Mouse (Mus musculus): ENCODE measurements around the gene Vps72. TPM values are rescaled to one million over a fixed set of nuclear protein-coding genes. Genes with fewer than 3 reads are reported as not detected.
A peak's percentile ranks its signal among the peaks of the same experiment; 100 is the strongest.
"Not testable (repeated sequence)": the region's sequence is repeated elsewhere in the genome, so short reads cannot be mapped to it uniquely, and the experiment has no call there.

The Vps72 gene
- polyA plus RNA-seq, 1 experiment from 2014 or later = 39.2 TPM

DNA sequence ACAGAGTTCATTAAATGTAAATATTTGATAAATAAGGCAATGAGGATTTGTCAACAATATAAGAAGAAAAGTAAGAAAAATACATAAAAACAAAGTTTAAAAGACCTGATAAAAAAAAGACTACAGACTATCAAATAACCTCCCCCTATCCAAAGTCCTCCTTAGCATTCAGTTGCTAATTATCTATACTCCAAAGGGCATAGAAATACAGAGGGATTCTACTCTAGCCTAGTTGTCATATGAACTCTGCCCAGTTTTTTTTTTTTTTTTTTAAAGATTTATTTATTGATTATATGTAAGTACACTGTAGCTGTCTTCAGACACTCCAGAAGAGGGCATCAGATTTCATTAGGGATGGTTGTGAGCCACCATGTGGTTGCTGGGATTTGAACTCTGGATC lies 3.5 kb upstream of the Vps72 start:
- H3K27ac ChIP-seq; ATAC-seq (ENCODE audit: low read depth); DNase-seq; H3K27me3 ChIP-seq; H3K9me3 ChIP-seq (replicated peaks): not testable (repeated sequence)
- Histone ChIP-seq H3K36me3 (peaks cover 10% of the 10 kb centered on the region; the same call in 1 of the 2 replicates), H3K9ac (0 out of 2 replicates have a peak overlapping the region, but pooled peaks have one; percentile 56), H3K4me3 (replicated peaks) (peak overlapping the region; percentile 93), H3K4me2 (peak overlapping the region; percentile 68), H3K4me1 (replicated peaks) (peaks cover 59% of the 10 kb centered on the region)

DNA sequence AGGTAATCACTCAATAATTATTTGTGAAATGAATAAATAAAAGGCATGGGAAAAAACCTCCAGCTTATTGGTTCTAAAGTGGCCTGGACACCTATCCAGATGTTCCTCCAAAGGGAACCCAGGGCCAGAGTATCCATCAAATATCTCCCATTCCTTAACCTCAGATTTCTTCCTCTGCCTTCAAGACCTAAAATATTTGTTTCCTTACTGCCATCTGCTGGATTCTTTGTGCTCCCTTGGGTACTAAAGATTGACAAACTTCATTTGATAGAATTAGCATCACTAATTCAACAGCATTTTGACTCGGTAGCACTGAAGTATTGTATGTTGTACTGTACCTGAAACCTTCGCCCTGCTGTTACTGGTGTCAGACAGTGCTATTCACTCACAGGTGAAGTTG lies 2.9 kb upstream of the Vps72 start:
- H3K9ac ChIP-seq = no peak overlapping the region; the same call in 1 of the 2 replicates
- no peaks in the 10 kb centered on the region for H3K9me3 ChIP-seq (replicated peaks)
- 0 out of 2 replicates have a peak overlapping the region, but pooled peaks have one; percentile 18 for H3K27ac ChIP-seq
- no peak overlapping the region for H3K4me3 ChIP-seq (replicated peaks)
- ATAC-seq (ENCODE audit: low read depth) = no peak
- DNase-seq = no peak
- WGBS (ENCODE audit: insufficient replicate concordance) = 54% methylated on average over 2 of the region's 2 CpGs
- H3K27me3 ChIP-seq = no peaks in the 10 kb centered on the region
- H3K4me1 ChIP-seq (replicated peaks) = peaks cover 61% of the 10 kb centered on the region
- no peak overlapping the region for H3K4me2 ChIP-seq
- peaks cover 8% of the 10 kb centered on the region; the same call in 1 of the 2 replicates for H3K36me3 ChIP-seq

DNA sequence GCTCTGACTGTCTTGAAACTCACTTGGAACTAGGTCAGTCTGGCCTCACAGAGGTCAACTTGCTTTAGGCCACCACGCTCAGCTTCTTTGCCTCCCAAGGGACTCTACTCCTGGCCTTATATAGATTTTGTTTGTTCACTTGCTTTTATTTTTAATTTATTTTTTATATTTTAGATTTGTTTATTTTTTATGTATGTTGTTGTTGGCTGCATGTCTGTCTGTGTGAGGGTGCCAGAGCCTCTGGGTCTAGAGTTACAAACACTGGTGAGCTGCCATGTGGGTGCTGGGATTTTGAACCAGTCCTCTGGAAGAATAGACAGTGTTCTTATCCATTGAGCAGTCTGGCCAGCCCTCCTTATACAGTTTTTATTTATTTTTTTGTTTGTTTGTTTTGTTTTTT lies 1.9 kb downstream of the Vps72 start:
- WGBS (ENCODE audit: insufficient replicate concordance) = 90% methylated on average over 1 of the region's 1 CpGs
- 0 out of 2 replicates have a peak overlapping the region, but pooled peaks have one; percentile 48 for H3K4me2 ChIP-seq
- H3K4me1 ChIP-seq (replicated peaks) = peaks cover 43% of the 10 kb centered on the region
- peaks cover 21% of the 10 kb centered on the region for H3K36me3 ChIP-seq
- H3K9ac ChIP-seq = peak overlapping the region; percentile 48; the same call in 1 of the 2 replicates
- DNase-seq = no peak
- no peak for ATAC-seq (ENCODE audit: low read depth)
- H3K4me3 ChIP-seq (replicated peaks) = 0 out of 2 replicates have a peak overlapping the region, but pooled peaks have one; percentile 78
- H3K9me3 ChIP-seq (replicated peaks) = no peaks in the 10 kb centered on the region
- H3K27ac ChIP-seq = no peak overlapping the region
- no peaks in the 10 kb centered on the region for H3K27me3 ChIP-seq

DNA sequence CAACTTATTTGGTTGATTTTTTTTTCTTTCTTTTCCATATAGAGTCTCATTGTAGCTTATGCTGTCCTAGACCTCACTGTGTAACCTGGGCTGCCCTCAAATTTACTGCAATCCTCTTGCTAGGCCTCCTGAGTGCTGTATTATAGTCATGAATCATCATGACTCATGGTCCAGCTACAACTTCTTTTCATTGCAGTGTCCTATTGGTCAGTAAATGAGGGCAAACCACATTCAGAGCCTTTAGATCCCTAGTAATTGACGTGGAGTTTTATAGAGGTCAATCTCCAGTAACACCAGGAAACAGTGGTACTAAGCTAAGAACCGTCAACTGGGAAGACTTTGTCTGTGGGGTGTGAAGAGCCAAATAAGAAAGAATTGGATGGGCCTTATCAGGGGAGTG lies 6.9 kb downstream of the Vps72 start:
- Histone ChIP-seq H3K4me3 (replicated peaks) (no peak overlapping the region), H3K4me1 (replicated peaks) (peaks cover 8% of the 10 kb centered on the region; the same call in 1 of the 2 replicates), H3K4me2 (no peak overlapping the region), H3K36me3 (peaks cover 69% of the 10 kb centered on the region), H3K27me3 (no peaks in the 10 kb centered on the region), H3K27ac (no peak overlapping the region), H3K9me3 (replicated peaks) (no peaks in the 10 kb centered on the region), H3K9ac (no peak overlapping the region)
- ATAC-seq (ENCODE audit: low read depth) (no peak), DNase-seq (no peak)
- WGBS (ENCODE audit: insufficient replicate concordance) = 85% methylated on average over 2 of the region's 2 CpGs

DNA sequence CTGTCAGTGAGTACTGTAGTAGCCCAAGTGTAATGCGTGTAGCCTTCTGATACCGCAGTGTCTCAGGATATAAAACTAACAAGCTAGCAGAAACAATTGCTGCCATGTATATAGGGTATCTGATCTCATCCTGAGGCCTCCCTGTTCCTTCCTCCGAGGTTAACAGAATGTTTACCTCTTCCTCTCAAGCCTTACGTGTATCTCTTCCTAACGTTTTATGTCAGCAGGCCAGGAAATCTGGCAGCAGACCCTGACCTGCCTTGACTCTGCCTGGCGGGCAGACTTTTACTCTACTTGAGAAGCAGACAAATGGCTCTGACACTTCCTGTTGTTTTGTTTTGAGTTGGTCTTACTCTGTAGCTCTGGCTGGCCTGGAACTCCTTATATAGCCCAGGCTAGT lies 10.8 kb downstream of the Vps72 start:
- H3K36me3 ChIP-seq = peaks cover 54% of the 10 kb centered on the region
- no peak overlapping the region for H3K4me3 ChIP-seq (replicated peaks)
- H3K9ac ChIP-seq = no peak overlapping the region
- peak overlapping the region; percentile 56; the same call in 1 of the 2 replicates for H3K27ac ChIP-seq
- no peaks in the 10 kb centered on the region for H3K27me3 ChIP-seq
- WGBS (ENCODE audit: insufficient replicate concordance) = 51% methylated on average over 6 of the region's 6 CpGs
- DNase-seq (no peak), ATAC-seq (ENCODE audit: low read depth) (no peak)
- 0 out of 2 replicates have a peak, but pooled peaks cover 5% of the 10 kb centered on the region for H3K4me1 ChIP-seq (replicated peaks)
- no peaks in the 10 kb centered on the region for H3K9me3 ChIP-seq (replicated peaks)
- H3K4me2 ChIP-seq = no peak overlapping the region

DNA sequence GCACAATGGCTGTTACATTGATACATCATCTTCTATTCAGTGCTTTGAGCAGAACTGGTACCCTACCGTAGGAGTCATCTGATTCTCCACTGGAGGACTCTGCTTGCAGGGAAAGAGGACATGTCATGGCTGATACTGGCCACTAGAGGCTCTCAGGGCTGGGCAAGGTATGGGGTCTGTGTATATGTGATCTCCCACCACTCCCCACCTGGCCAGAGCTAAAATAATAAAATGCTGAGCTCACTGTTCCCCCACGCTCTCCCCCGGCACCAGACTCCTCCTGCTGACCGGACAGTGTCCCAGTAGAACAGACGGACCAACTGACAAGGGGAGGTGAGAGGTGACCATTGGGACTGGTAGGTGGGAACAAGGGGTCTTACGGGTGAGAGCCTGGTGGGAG lies 13.4 kb downstream of the Vps72 start, which contains the start of gene Tmod4:
Gene Tmod4, plus strand, starts transcription at position 231 of the 400 bp plus-strand sequence.
- Histone ChIP-seq H3K4me1 (replicated peaks) (0 out of 2 replicates have a peak, but pooled peaks cover 5% of the 10 kb centered on the region), H3K9ac (no peak within 1 kb of the TSS), H3K36me3 (peaks cover 42% of the 10 kb centered on the region), H3K27ac (no peak within 1 kb of the TSS), H3K4me2 (no peak within 1 kb of the TSS), H3K27me3 (no peaks in the 10 kb centered on the region), H3K9me3 (replicated peaks) (no peaks in the 10 kb centered on the region), H3K4me3 (replicated peaks) (no peak within 1 kb of the TSS)
- no peak for DNase-seq
- WGBS (ENCODE audit: insufficient replicate concordance) = 57% methylated on average over 6 of the region's 6 CpGs
- no peak for ATAC-seq (ENCODE audit: low read depth)

DNA sequence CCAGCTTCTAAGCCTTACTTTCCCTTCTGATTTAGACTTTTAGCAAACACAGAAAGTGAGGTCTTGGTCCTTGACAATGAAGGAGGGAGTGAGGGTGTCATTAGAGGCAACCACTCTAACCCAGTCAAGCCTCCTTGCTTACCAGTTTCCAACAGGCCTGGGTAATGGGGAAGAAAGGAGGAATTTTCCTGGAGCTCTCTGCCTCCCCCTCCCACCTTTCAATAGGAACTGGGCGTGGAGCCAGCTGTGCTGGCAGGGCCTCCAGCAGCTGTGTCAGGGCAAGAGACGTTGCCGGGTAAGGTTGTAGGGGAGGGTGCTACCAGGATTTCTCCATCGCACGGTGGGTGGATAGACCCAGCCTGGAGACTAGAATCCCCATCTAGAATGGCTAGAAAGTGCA lies 14.2 kb downstream of the Vps72 start:
- no peak overlapping the region for H3K9ac ChIP-seq
- no peaks in the 10 kb centered on the region for H3K27me3 ChIP-seq
- WGBS (ENCODE audit: insufficient replicate concordance) = 54% methylated on average over 5 of the region's 5 CpGs
- DNase-seq = no peak
- no peak overlapping the region for H3K4me2 ChIP-seq
- no peak overlapping the region for H3K27ac ChIP-seq
- H3K9me3 ChIP-seq (replicated peaks) = no peaks in the 10 kb centered on the region
- H3K36me3 ChIP-seq = peaks cover 42% of the 10 kb centered on the region
- no peak overlapping the region for H3K4me3 ChIP-seq (replicated peaks)
- H3K4me1 ChIP-seq (replicated peaks) = 0 out of 2 replicates have a peak, but pooled peaks cover 5% of the 10 kb centered on the region
- ATAC-seq (ENCODE audit: low read depth) = no peak

DNA sequence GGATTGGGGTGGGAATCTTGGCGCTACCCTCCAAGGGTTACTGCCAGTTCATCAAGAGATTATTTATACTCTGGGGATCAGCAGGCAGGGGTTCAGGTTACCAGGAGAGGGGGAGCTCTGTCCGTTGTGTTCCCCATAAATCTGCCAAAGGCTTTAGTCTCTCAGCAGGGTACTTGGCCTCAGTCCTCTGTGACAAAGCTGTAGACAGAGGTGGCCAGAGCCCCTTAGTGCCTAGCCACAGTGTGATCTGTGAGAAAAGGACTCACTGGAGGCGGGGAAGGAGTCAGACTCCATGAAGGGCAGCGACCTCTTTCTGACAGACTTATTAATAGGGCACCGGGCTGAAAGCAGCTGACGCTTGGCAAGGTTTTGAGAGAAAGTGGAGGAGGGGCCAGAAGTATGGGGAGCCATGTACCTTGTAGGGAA lies 18.4 kb downstream of the Vps72 start:
- Histone ChIP-seq H3K9me3 (replicated peaks) (no peaks in the 10 kb centered on the region), H3K9ac (no peak overlapping the region), H3K36me3 (peaks cover 19% of the 10 kb centered on the region), H3K27ac (no peak overlapping the region), H3K4me1 (replicated peaks) (peaks cover 13% of the 10 kb centered on the region), H3K4me2 (no peak overlapping the region), H3K4me3 (replicated peaks) (no peak overlapping the region), H3K27me3 (no peaks in the 10 kb centered on the region)
- WGBS (ENCODE audit: insufficient replicate concordance) = 74% methylated on average over 6 of the region's 6 CpGs
- no peak for DNase-seq
- ATAC-seq (ENCODE audit: low read depth) = no peak

DNA sequence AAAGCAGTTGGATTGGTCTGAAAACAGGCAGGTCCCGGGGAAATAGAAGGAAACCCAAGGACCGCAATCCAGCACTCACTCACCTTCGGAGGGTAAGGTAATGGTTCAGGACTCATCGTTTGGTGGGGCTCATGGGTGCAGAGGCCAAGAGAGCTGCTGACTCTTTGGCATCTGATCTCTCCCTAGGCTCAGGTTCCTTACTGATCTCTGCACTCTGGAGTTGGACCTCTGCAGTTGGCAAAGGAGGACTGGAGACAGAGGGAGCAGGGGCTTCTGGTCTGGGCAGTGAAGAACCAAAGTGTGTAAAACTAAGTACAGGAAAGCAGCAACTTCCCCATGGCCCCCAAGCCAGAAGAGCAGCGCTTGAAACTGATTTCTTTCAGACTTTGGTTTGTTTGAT lies 19.3 kb downstream of the Vps72 start:
- peaks cover 19% of the 10 kb centered on the region for H3K36me3 ChIP-seq
- no peaks in the 10 kb centered on the region for H3K9me3 ChIP-seq (replicated peaks)
- H3K4me3 ChIP-seq (replicated peaks) = no peak overlapping the region
- ATAC-seq (ENCODE audit: low read depth) (no peak), DNase-seq (no peak)
- H3K4me1 ChIP-seq (replicated peaks) = peaks cover 12% of the 10 kb centered on the region
- no peaks in the 10 kb centered on the region for H3K27me3 ChIP-seq
- no peak overlapping the region for H3K27ac ChIP-seq
- H3K9ac ChIP-seq = no peak overlapping the region
- no peak overlapping the region for H3K4me2 ChIP-seq
- 85% methylated on average over 5 of the region's 5 CpGs for WGBS (ENCODE audit: insufficient replicate concordance)

DNA sequence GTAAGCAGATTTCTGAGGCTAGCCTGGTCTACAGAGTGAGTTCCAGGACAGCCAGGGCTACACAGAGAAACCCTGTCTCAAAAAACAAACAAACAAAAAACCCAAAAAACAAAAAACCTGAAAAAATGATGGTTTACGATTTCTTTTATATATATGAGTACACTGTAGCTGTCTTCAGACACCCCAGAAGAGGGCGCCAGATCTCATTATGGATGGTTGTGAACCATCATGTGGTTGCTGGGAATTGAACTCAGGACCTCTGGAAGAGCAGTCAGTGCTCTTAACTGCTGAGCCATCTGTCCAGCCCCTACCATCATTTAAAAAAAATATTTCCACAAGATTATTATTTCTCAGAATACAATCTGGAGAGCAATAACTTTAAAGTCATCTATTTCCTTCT lies 21.6 kb downstream of the Vps72 start:
- DNase-seq; H3K27ac ChIP-seq; H3K9me3 ChIP-seq (replicated peaks); H3K9ac ChIP-seq; H3K27me3 ChIP-seq; H3K4me2 ChIP-seq; ATAC-seq (ENCODE audit: low read depth): not testable (repeated sequence)
- peaks cover 30% of the 10 kb centered on the region for H3K4me1 ChIP-seq (replicated peaks)
- WGBS (ENCODE audit: insufficient replicate concordance) = 81% methylated on average over 2 of the region's 2 CpGs
- peak overlapping the region; percentile 81 for H3K4me3 ChIP-seq (replicated peaks)
- H3K36me3 ChIP-seq = peaks cover 19% of the 10 kb centered on the region

DNA sequence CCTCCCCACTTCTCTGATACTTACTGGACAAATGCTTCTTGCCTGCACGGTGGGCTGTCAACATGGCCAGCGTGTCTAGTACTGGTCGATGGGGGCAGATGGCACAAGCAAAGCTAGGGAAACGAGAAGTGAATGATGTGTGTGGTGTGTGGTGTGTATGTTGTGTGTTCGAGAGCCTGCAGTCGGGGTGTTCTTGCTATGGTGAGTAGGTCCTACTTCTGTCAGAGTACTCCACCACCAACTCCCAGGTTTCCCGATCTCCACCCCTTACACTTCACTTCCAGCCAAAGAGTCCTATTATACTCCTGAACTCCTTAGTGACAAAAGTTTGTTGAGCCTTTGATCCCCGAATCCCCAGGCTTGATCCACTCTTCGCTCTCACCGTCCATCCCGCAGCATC lies 22.4 kb downstream of the Vps72 start:
- Histone ChIP-seq H3K27ac (peak overlapping the region; percentile 83), H3K36me3 (peaks cover 23% of the 10 kb centered on the region), H3K27me3 (no peaks in the 10 kb centered on the region), H3K9ac (peak overlapping the region; percentile 85), H3K9me3 (replicated peaks) (no peaks in the 10 kb centered on the region), H3K4me3 (replicated peaks) (peak overlapping the region; percentile 81), H3K4me1 (replicated peaks) (peaks cover 30% of the 10 kb centered on the region), H3K4me2 (peak overlapping the region; percentile 89)
- DNase-seq (no peak), ATAC-seq (ENCODE audit: low read depth) (peak; percentile 2; the same call in 1 of the 2 replicates)
- WGBS (ENCODE audit: insufficient replicate concordance) = 46% methylated on average over 11 of the region's 11 CpGs

DNA sequence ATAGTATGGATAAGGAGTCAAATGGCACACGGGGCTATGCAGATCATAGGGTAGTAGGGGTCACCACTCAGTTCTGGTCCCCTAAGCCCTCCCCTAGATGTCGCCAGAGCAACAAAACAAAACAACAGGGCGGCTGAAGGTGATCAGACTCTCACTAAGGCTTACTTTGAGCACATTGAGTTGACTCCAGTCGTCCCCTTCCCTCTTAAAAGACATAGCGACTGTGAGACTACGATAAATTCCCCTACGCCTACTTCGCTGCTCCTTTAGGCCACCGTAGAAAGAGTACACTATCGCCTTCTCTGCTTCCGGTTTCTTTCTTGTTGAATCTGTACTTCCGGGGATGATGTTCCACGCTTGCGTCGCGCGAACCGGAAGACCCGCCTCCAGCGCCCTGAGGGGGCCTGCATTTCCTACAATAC lies 22.9 kb downstream of the Vps72 start, which contains the start of the genes Scnm1 and Lysmd1:
Gene Scnm1, minus strand, starts transcription at position 332 of the 422 bp plus-strand sequence.
Gene Lysmd1, plus strand, starts transcription at position 409 of the 422 bp plus-strand sequence.
- Histone ChIP-seq H3K27me3 (no peaks in the 10 kb centered on the region), H3K4me2 (peak within 1 kb of the TSS; percentile 89), H3K9me3 (replicated peaks) (no peaks in the 10 kb centered on the region), H3K36me3 (peaks cover 24% of the 10 kb centered on the region), H3K27ac (peak within 1 kb of the TSS; percentile 83), H3K4me3 (replicated peaks) (peak within 1 kb of the TSS; percentile 81), H3K9ac (peak within 1 kb of the TSS; percentile 85), H3K4me1 (replicated peaks) (peaks cover 30% of the 10 kb centered on the region)
- peak; percentile 92 for ATAC-seq (ENCODE audit: low read depth)
- DNase-seq = peak; percentile 90
- under 1% methylated on average over 20 of the region's 20 CpGs for WGBS (ENCODE audit: insufficient replicate concordance)

All from liver, embryonic 13.5 days (tissue).